Mouse (Mus musculus) left cerebral cortex, postnatal 4 days (tissue): ENCODE measurements around the gene Socs1. TPM values are rescaled to one million over a fixed set of nuclear protein-coding genes. Genes with fewer than 3 reads are reported as not detected.

Experiments used
- DNase-seq: peaks from one replicate; pipeline ENCODE4 v3.0.0-alpha.2; 2022
- intact Hi-C: fragments of 180-260 bp; cut with DNase I; formaldehyde crosslinking; loops from one replicate; pipeline ENCODE4 v1.15.1; 2025
- total RNA-seq, 2 experiments: library from RNA; stranded (reverse); gene quantifications; 2 replicates each; pipeline ENCODE4 v1.2.3; 2021

The Socs1 gene
- total RNA-seq, 2 experiments from 2014 or later, result 1.9 to 2.0 TPM

GRCm38 (mm10) chr16:10767158-10767557 lies 18.2 kb downstream of the Socs1 start:
- intact Hi-C loops, result no loop called here

GRCm38 (mm10) chr16:10764323-10764722 lies 21.0 kb downstream of the Socs1 start:
- DNase-seq, result no peak
- intact Hi-C loops, result no loop called here

More at GRCm38 (mm10) chr16:10767158-10767557, 18.2 kb downstream of the Socs1 start:
- DNase-seq, result peak; percentile 67

DNA sequence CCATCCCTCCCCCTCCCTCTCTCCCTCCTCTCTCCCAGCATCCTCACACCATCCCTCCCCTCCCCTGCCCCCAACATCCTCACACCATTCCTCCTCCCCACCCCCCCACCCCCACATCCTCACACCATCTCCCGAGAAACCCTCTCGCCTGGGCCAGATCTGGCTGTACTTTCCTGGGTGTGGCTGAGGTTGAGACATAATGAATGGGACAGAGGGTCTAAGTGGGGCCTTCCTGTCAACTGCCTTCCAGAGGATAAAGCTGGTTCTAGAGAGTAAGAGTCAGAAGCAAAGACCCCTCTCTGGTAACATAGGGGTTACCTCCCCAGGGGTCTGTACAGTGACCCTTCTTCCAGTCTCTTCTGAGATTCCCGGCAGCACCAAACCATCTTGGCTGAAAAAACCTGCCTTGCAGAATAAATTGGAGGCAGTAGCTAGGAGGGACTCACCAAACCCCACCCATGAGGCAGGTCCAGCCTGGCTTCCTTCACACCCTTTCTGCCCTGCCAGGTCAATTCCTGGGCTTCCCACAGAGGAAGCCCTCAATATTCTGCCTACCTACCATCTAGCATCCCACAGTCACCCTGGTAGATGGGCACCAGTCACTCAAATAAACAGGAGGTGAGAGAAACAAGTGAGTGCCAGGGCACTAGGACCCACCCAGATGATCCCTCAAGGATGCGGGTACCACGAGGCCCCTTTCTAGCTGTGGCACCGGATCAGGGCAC lies 21.6 kb downstream of the Socs1 start:
- DNase-seq, result no peak
- intact Hi-C loops, result no loop called here

GRCm38 (mm10) chr16:10762569-10763180 lies 22.7 kb downstream of the Socs1 start:
- intact Hi-C loops, result no loop called here
- DNase-seq, result no peak

- no peak for DNase-seq
- intact Hi-C loops, result no loop called here
Observed at GRCm38 (mm10) chr16:10761182-10761581, 24.2 kb downstream of the Socs1 start.

DNA sequence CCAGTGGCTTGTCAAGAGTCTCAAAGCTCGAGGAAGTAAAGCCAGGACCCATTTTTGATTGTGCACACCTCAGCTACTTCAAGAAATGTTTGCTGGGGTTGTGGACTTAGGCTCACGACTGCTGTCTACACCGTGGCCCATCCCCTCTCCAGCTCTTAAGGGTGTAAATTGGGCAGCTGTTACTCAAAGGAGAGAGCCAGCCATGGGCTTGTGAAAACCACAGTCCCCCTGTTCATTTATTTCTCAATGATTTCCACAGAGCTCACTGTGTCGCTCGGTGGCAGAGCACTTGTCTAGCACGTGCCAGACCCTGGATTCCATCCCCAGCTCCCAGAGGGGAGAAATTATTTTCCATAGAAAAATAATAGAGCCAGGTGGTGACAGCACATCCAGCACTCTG lies 29.2 kb downstream of the Socs1 start:
- intact Hi-C loops, result no loop called here
- no peak for DNase-seq

DNA sequence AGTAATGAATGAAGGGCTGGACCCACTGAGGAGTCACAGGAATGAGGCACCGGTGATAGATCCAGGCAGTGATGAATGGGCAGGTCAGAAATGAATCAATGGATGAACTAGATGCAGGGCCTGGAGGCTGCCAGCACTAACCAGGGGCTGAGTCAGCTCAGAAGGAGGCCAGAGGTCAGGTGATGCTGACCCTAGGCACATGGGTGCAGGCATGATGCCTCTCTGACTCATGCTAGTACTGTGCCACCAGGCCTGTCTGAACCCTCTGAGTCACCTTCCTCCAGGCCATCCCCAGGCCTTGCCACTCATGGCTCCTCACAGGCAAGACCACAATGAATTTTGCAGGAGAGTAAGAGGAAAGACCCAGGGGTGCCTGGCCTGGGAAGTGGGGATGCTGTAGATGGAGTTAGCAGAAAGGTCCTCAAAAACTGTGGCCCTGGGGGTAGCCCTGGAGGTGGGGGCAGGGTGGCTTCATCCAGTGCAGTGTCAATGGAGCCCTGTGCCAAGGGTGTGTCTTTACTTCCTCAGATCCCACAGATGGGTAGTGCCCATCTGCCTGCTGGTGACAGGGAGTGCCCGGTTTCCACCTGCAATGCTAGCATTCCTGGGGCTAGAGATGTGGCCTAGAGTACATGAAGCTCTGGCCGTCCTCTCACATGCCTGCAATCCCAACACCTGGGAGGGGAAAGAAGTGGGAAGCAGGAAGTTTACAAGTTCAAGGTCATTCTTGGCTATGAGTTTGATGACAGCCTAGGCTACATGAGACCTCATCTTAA lies 30.6 kb downstream of the Socs1 start:
- DNase-seq, result no peak
- intact Hi-C loops, result no loop called here

- peak; percentile 78 for DNase-seq
- intact Hi-C loops, result no loop called here
Observed at GRCm38 (mm10) chr16:10749824-10750223, 35.5 kb downstream of the Socs1 start.

- intact Hi-C loops, result no loop called here
- no peak for DNase-seq
Observed at GRCm38 (mm10) chr16:10749226-10749625, 36.1 kb downstream of the Socs1 start.

DNA sequence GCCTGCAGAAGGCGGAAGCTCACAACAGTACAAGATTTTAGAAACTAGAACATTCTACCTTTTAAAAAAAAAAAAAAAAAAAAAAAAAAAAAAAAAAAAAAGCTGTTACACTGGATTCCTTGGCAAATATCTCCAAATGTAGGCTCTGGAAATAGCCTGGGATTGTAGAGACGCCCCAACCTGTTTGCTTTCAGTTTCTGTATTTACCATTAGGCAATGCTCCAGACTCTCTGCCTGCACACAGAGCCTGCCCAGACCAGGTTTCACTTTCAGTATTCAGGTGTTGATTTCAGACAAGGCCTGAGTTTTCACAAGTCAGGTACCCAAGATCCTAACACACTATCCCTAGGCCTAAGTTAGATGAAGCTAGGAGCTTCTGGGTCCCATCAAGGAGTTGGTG lies 44.3 kb downstream of the Socs1 start:
- intact Hi-C loops, result no loop called here
- DNase-seq, result no peak

- no peak for DNase-seq
- intact Hi-C loops, result no loop called here
Observed at GRCm38 (mm10) chr16:10739854-10740398, 45.4 kb downstream of the Socs1 start.

- intact Hi-C loops, result no loop called here
- DNase-seq, result no peak
Observed at GRCm38 (mm10) chr16:10738866-10739265, 46.5 kb downstream of the Socs1 start.

DNA sequence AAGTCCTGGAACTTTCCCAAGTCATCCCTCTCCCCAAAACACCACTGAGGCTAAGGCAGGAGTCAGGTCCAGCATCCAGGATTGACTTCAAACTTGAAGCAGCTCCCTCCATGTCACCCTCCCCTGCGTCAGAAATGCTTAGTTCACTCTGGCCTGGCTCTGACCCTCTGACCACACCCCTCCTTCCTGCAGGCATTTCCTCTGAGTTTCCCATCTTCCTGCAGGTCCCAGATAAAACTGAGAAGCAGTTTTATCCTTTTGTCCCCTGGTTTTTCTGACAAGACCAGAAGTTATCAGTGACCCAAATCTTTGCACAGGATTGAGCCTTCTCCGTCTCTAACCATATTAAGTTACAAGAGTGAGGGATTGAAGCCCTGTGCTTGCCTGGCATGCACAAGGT lies 47.8 kb downstream of the Socs1 start:
- intact Hi-C loops, result no loop called here
- no peak for DNase-seq

DNA sequence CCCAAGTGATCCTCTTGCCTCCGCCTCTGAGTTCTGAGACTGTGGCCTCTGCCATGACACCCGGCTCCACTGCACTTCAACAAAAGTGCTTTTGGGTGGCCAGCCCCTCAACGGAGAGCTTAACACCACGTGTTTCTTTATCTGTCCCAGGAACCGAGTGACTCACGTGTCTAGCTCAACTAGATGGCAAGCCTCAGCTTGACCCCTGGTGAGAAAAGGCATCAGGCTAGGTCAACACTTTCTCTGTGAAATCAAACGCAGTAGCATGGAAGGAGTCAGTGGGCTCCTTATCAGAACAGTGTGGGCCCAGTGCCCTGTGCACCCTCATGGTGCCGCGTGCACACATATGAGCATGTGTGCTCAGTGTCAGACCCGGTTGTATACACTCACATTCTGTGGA lies 49.0 kb downstream of the Socs1 start:
- intact Hi-C loops, result no loop called here

DNA sequence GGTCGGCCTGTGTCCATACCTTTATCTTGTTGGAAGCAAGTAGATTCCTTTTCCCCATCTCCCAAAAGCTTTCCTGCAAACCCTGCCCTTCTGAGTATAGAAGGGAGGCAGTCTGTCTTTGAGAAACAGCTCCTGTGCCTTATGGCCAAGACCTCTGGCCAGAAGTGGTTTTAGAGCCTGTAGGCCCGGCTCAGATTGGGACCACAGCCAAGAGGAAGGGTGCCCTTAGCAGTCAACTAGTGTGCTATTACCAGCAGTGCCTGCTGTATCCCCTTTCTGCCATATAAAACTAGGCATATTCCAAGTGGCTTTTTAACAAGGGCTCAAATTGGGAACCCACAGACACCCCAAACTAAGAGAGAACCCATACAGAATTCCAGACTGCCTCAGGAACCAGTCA lies 49.6 kb downstream of the Socs1 start:
- DNase-seq, result no peak
- intact Hi-C loops, result no loop called here

More for the DNA sequence above, 49.0 kb downstream of the Socs1 start:
- no peak for DNase-seq

DNA sequence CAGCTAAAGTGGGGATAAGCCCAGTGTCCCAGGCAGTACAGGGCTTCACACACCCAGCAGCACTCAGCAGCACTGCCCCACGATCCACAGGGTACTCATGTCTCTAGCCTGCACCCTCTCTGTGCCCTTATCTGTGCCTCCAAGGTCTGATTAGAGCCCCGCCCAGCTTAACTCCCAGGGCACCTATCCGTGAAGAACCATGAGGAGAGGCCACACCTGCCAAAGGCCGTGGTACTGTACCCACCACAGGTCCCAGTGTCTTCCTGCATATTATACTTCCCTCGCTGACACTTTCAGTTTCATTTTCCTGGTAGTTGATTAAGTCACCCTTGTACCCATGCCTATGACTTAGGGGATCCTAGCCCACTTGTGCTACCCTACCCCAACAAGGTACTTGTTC lies 52.9 kb downstream of the Socs1 start:
- no peak for DNase-seq

More for the DNA sequence above, 52.9 kb downstream of the Socs1 start:
- intact Hi-C loops, result no loop called here

Other genes starting within 250 kb of the Socs1 start
- gene Dexi, start 242.5 kb downstream of the Socs1 start, total RNA-seq, result 10 to 100 TPM; 22.2 to 22.3 TPM
- gene Clec16a, start 240.2 kb downstream of the Socs1 start, total RNA-seq, result 10 to 100 TPM; 59.0 to 66.1 TPM
- not detected for gene Tnp2, start 3.1 kb upstream of the Socs1 start, total RNA-seq
- not detected for gene Prm3, start 5.4 kb upstream of the Socs1 start, total RNA-seq
- gene Prm2, start 10.6 kb upstream of the Socs1 start, total RNA-seq, result not detected
- not detected for gene Prm1, start 20.3 kb upstream of the Socs1 start, total RNA-seq
- not detected for gene Gm11172, start 27.4 kb upstream of the Socs1 start, total RNA-seq
- under 1 TPM; 0.62 to 0.70 TPM for gene Rmi2, start 49.5 kb upstream of the Socs1 start, total RNA-seq